Mouse (Mus musculus) liver, embryonic 14.5 days (tissue): ENCODE data around the gene Faap100.
A peak's percentile ranks its signal among the peaks of the same experiment; 100 is the strongest.

Experiments used
- CTCF ChIP-seq: IDR thresholded peaks from 2 replicates; pipeline ENCODE4 v1.5.1; 2016; ENCODE audit warnings: antibody characterized with exemption, low read depth, control low read depth
- EP300 ChIP-seq: IDR thresholded peaks from 2 replicates; pipeline ENCODE4 v1.6.1; 2016; ENCODE audit warnings: antibody characterized with exemption, low read depth

GRCm38 (mm10) chr11:120373025-120373424 lies 5.5 kb downstream of the Faap100 start:
- TF ChIP-seq CTCF (peak; percentile 62), EP300 (no peak)
